Mouse (Mus musculus) midbrain, embryonic 15.5 days (tissue): ENCODE measurements at regions not wholly inside any gene's neighbourhood (a gene's known extent, or its start where the extent isn't known, plus 50 kb on each side); places are given as distances from the start of the nearest gene placed in this dataset.

Experiments
- ATAC-seq: fragments of 200-750 bp; cut with Nextera tagmentation; replicated peaks from 2 replicates; pipeline ENCODE4 v1.8.0; 2017; ENCODE audit warnings: moderate TSS enrichment
- H3K27ac ChIP-seq: fragments of 300-500 bp; sonication (generic); 2 replicates; pipeline ENCODE4 v1.5.1; 2015; ENCODE audit warnings: mild to moderate bottlenecking, inconsistent platforms
- H3K27me3 ChIP-seq: fragments of 300-500 bp; sonication (generic); replicated peaks from 2 replicates; pipeline ENCODE4 v1.6.1; 2015; ENCODE audit warnings: inconsistent platforms
- H3K36me3 ChIP-seq: fragments of 300-500 bp; sonication (generic); replicated peaks from 2 replicates; pipeline ENCODE4 v1.6.1; 2015; ENCODE audit warnings: inconsistent platforms
- H3K4me1 ChIP-seq: fragments of 300-500 bp; sonication (generic); 2 replicates; pipeline ENCODE4 v1.6.1; 2015; ENCODE audit warnings: inconsistent platforms
- H3K4me2 ChIP-seq: fragments of 300-500 bp; sonication (generic); 2 replicates; pipeline ENCODE4 v1.6.1; 2015; ENCODE audit warnings: inconsistent platforms, mild to moderate bottlenecking, moderate library complexity
- H3K4me3 ChIP-seq: fragments of 300-500 bp; sonication (generic); 2 replicates; pipeline ENCODE4 v1.5.1; 2015; ENCODE audit warnings: mild to moderate bottlenecking, inconsistent platforms
- H3K9ac ChIP-seq: fragments of 300-500 bp; sonication (generic); 2 replicates; pipeline ENCODE4 v1.6.1; 2015; ENCODE audit warnings: mild to moderate bottlenecking, inconsistent platforms
- H3K9me3 ChIP-seq: fragments of 300-500 bp; sonication (generic); 2 replicates; pipeline ENCODE4 v1.6.1; 2016; ENCODE audit warnings: inconsistent platforms
- WGBS: fragments of 180-500 bp; shearing (Covaris S2); methylation state at CpG from one replicate; pipeline ENCODE4 v1.1.7; 2015; ENCODE audit warnings: mixed read lengths; 5-methylcytosine and 5-hydroxymethylcytosine counted together

- ATAC-seq, result no peak
- 93% methylated on average over 3 of the region's 3 CpGs for WGBS
These were observed 328.8 kb upstream of the Sall1 start for GRCm38 (mm10) chr8:89372761-89373160.

GRCm38 (mm10) chr8:89371773-89372132, 327.8 kb upstream of the Sall1 start:
- Histone ChIP-seq H3K27me3 (no peaks in the 10 kb centered on the region), H3K4me2 (no peak overlapping the region), H3K36me3 (no peaks in the 10 kb centered on the region), H3K4me3 (no peak overlapping the region), H3K4me1 (no peaks in the 10 kb centered on the region), H3K27ac (no peak overlapping the region), H3K9me3 (no peaks in the 10 kb centered on the region), H3K9ac (no peak overlapping the region)
- 45% methylated on average over 4 of the region's 4 CpGs for WGBS
- no peak for ATAC-seq

More at GRCm38 (mm10) chr8:89372761-89373160, 328.8 kb upstream of the Sall1 start:
- no peaks in the 10 kb centered on the region for H3K36me3 ChIP-seq
- H3K4me2 ChIP-seq, result no peak overlapping the region
- H3K27me3 ChIP-seq, result no peaks in the 10 kb centered on the region
- no peak overlapping the region for H3K9ac ChIP-seq
- H3K9me3 ChIP-seq, result no peaks in the 10 kb centered on the region
- no peak overlapping the region for H3K4me3 ChIP-seq
- no peaks in the 10 kb centered on the region for H3K4me1 ChIP-seq
- H3K27ac ChIP-seq, result no peak overlapping the region

GRCm38 (mm10) chr8:89370816-89371772, 327.1 kb upstream of the Sall1 start:
- Histone ChIP-seq H3K4me3 (no peak overlapping the region), H3K27ac (no peak overlapping the region), H3K4me2 (no peak overlapping the region), H3K9me3 (no peaks in the 10 kb centered on the region), H3K36me3 (no peaks in the 10 kb centered on the region), H3K9ac (no peak overlapping the region), H3K4me1 (no peaks in the 10 kb centered on the region), H3K27me3 (no peaks in the 10 kb centered on the region)
- 64% methylated on average over 20 of the region's 20 CpGs for WGBS
- no peak for ATAC-seq

GRCm38 (mm10) chr8:89365430-89365829, 321.5 kb upstream of the Sall1 start:
- Histone ChIP-seq H3K4me2 (no peak overlapping the region), H3K27ac (no peak overlapping the region), H3K4me3 (no peak overlapping the region), H3K9ac (no peak overlapping the region), H3K9me3 (no peaks in the 10 kb centered on the region), H3K36me3 (no peaks in the 10 kb centered on the region), H3K4me1 (no peaks in the 10 kb centered on the region), H3K27me3 (no peaks in the 10 kb centered on the region)
- no peak for ATAC-seq
- WGBS, result 96% methylated on average over 3 of the region's 3 CpGs

GRCm38 (mm10) chr8:89358411-89358810, 314.4 kb upstream of the Sall1 start:
- no peaks in the 10 kb centered on the region for H3K9me3 ChIP-seq
- H3K9ac ChIP-seq, result no peak overlapping the region
- ATAC-seq, result no peak
- no peaks in the 10 kb centered on the region for H3K27me3 ChIP-seq
- 88% methylated on average over 4 of the region's 4 CpGs for WGBS
- no peak overlapping the region for H3K4me3 ChIP-seq
- no peaks in the 10 kb centered on the region for H3K4me1 ChIP-seq
- H3K36me3 ChIP-seq, result no peaks in the 10 kb centered on the region
- H3K4me2 ChIP-seq, result no peak overlapping the region
- no peak overlapping the region for H3K27ac ChIP-seq

- Histone ChIP-seq H3K4me2 (no peak overlapping the region), H3K9ac (no peak overlapping the region), H3K4me1 (no peaks in the 10 kb centered on the region), H3K27me3 (no peaks in the 10 kb centered on the region), H3K27ac (no peak overlapping the region), H3K9me3 (no peaks in the 10 kb centered on the region), H3K4me3 (no peak overlapping the region), H3K36me3 (no peaks in the 10 kb centered on the region)
- ATAC-seq, result no peak
- 77% methylated on average over 3 of the region's 3 CpGs for WGBS
These were observed 301.6 kb upstream of the Sall1 start for GRCm38 (mm10) chr8:89345547-89345946.

- H3K4me1 ChIP-seq, result no peaks in the 10 kb centered on the region
- no peak overlapping the region for H3K27ac ChIP-seq
- no peaks in the 10 kb centered on the region for H3K27me3 ChIP-seq
- H3K4me3 ChIP-seq, result no peak overlapping the region
- 95% methylated on average over 5 of the region's 5 CpGs for WGBS
- H3K4me2 ChIP-seq, result no peak overlapping the region
- ATAC-seq, result no peak
- no peaks in the 10 kb centered on the region for H3K36me3 ChIP-seq
- H3K9ac ChIP-seq, result no peak overlapping the region
- no peaks in the 10 kb centered on the region for H3K9me3 ChIP-seq
These were observed 297.7 kb upstream of the Sall1 start for GRCm38 (mm10) chr8:89341686-89342085.

GRCm38 (mm10) chr8:89335416-89335815, 291.5 kb upstream of the Sall1 start:
- H3K9me3 ChIP-seq, result no peaks in the 10 kb centered on the region
- ATAC-seq, result no peak
- no peak overlapping the region for H3K27ac ChIP-seq
- H3K4me1 ChIP-seq, result no peaks in the 10 kb centered on the region
- no peak overlapping the region for H3K9ac ChIP-seq
- H3K4me3 ChIP-seq, result no peak overlapping the region
- no peaks in the 10 kb centered on the region for H3K27me3 ChIP-seq
- 81% methylated on average over 2 of the region's 2 CpGs for whole genome bisulfite sequencing
- no peaks in the 10 kb centered on the region for H3K36me3 ChIP-seq
- H3K4me2 ChIP-seq, result no peak overlapping the region

GRCm38 (mm10) chr8:89325751-89326351, 281.9 kb upstream of the Sall1 start:
- no peaks in the 10 kb centered on the region for H3K27me3 ChIP-seq
- H3K4me1 ChIP-seq, result peaks cover 4% of the 10 kb centered on the region; the same call in 1 of the 2 replicates
- H3K4me3 ChIP-seq, result no peak overlapping the region
- H3K27ac ChIP-seq, result no peak overlapping the region
- no peak overlapping the region for H3K9ac ChIP-seq
- H3K9me3 ChIP-seq, result no peaks in the 10 kb centered on the region
- H3K4me2 ChIP-seq, result no peak overlapping the region
- WGBS, result 68% methylated on average over 2 of the region's 2 CpGs
- no peak for ATAC-seq
- H3K36me3 ChIP-seq, result no peaks in the 10 kb centered on the region

GRCm38 (mm10) chr8:89325248-89325645, 281.3 kb upstream of the Sall1 start:
- no peak overlapping the region for H3K9ac ChIP-seq
- no peak for ATAC-seq
- no peak overlapping the region for H3K4me3 ChIP-seq
- H3K4me1 ChIP-seq, result peaks cover 4% of the 10 kb centered on the region; the same call in 1 of the 2 replicates
- no peak overlapping the region for H3K4me2 ChIP-seq
- no peaks in the 10 kb centered on the region for H3K27me3 ChIP-seq
- no peaks in the 10 kb centered on the region for H3K36me3 ChIP-seq
- WGBS, result 80% methylated on average over 5 of the region's 5 CpGs
- no peak overlapping the region for H3K27ac ChIP-seq
- H3K9me3 ChIP-seq, result no peaks in the 10 kb centered on the region

- ATAC-seq, result no peak
- Histone ChIP-seq H3K9me3 (no peaks in the 10 kb centered on the region), H3K9ac (no peak overlapping the region), H3K4me3 (no peak overlapping the region), H3K36me3 (no peaks in the 10 kb centered on the region), H3K27ac (no peak overlapping the region), H3K27me3 (no peaks in the 10 kb centered on the region), H3K4me1 (peaks cover 4% of the 10 kb centered on the region; the same call in 1 of the 2 replicates), H3K4me2 (no peak overlapping the region)
- WGBS, result 47% methylated on average over 12 of the region's 12 CpGs
These were observed 280.7 kb upstream of the Sall1 start for GRCm38 (mm10) chr8:89324462-89325247.
